Mouse (Mus musculus): ENCODE data around the gene Actn2. TPM values are rescaled to one million over a fixed set of nuclear protein-coding genes. Genes with fewer than 3 reads are reported as not detected.

Gene Actn2
- total RNA-seq, 2 experiments from 2014 or later = 1,826 to 1,902 TPM

DNA sequence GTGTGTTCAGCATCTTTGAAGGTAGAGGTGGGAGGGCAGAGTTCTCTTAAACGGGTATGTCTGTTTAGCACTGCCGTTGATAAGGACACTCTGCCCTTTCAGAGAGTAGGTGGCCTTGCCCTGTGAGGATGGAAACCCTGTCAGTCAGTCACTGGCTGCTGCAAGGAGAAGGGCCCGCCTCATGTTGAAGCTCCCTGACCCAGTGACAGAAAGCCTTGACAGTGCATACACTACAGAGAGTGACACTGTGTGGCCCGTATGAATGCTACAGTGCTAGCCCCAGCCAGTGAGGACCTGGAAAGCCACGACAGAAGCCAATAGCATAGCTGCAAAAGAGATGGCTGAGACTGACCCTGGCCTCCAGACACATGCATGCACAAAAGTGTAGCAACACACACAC, 22.5 kb downstream of the Actn2 start:
- intact Hi-C loops (cut with DNase I) = no loop called here
- DNase-seq (ENCODE audit: low spot score) = no peak

DNA sequence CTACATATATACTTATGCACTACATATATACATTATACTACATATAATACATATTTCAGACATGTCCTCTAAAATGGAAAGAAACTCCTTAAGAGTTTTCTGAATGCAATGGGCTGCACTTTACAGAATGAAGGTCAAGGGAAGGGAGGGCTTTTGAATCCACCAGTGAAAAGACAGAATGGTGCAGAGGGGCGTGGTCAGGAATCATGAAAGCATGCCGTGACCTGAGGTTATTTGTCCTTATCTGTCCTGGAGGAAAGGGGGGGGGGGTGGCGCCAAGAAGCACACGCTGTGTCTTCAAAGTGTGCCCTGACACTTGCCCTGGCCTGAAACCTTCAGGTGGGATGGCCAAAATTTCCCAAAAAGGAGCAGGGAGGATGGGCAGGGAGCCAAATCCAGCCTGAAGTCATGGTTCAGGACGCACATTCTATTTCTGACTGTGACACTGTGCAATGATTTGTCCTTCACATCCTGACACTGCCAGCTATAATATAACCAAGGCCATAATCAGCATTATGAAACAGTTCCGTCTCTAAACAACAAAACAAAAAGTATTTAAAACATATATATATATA, 23.3 kb downstream of the Actn2 start:
- no peak for DNase-seq (ENCODE audit: low spot score)
- intact Hi-C loops (cut with DNase I) = no loop called here

DNA sequence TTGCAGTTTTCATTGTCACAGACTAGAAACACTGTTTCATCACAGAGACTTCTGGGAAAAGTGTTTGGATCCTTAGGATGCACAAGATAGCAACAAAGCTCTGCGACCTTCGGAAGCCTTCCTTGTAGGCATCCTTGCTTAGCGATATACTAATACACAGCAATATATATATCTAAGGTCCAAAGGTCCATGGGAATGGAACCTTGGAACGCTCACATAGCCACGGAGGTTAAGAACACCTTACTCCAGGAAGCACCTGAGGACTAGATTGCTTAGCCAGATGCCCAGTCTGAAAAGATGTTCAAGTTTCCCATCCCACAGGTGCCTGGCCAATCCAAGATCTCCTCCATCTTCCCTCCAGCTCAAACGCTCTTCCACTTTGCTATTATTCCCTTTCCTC, 26.4 kb downstream of the Actn2 start:
- DNase-seq (ENCODE audit: low spot score) = no peak
- intact Hi-C loops (cut with DNase I) = no loop called here

DNA sequence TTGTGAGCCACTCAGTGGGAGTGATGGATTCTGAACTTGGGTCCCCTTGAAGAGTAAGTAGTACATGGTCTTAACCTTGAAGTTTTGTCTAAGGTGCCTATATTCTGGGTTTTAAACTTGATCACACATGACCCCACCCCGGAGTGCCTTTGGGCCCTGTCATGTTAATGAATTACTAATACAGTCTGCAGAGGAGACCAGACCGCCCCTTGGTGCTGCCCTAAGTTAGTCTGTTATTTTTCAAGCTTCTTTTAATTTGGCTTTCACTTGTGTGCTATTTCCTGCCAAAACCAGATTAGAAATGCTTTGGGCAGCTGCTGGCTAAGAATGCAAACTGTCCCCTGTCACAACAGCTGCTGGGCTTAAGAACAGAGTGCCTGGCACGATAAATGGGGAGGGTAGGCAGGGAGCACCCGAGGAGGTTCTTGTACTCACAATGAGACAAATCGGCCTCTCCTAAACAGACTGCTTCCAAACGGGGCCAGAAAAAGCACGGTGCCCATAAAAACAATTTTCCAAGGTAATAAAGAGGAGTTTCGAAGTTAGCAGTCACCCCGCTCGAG, 28.5 kb downstream of the Actn2 start:
- intact Hi-C loops (cut with DNase I) = no loop called here
- DNase-seq (ENCODE audit: low spot score) = no peak

DNA sequence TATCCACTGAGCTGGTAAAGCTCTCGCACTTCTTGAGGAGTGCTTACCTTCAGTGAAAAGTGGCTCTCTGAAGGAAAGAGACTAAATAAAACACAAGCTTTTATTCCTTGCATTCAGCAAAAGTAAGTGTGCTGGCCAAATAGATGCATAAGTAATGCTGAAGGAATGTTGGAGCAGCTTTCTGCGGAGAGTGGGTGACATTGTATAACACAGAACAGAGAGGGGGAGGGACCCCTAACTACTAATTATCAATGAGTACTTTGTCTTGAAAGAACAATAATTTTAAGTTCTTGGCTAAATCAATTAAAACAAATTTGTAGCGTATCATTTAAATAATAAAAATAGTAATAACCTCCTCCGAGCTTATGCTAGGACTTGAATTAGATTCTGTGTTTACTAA, 29.2 kb downstream of the Actn2 start:
- intact Hi-C loops (cut with DNase I) = no loop called here
- DNase-seq (ENCODE audit: low spot score) = no peak

DNA sequence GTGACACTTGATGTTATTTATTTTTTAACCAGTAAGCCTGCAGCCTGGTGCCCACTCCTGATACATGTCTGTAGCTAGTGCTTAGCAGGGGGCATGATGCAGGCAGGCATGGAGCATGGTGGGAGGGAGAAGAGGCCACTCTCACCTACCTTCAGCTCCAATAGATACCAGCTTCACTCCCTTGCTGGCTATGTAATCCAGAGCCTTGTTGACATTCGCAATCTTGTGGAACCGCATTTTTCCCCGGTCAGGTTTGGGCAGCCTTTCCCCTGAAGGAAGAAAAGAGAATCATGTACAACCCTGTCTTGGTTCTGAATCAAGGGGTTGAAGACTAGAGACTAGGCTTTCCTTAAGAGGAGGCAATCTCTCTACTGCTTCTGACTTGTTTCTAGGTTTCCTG, 31.1 kb downstream of the Actn2 start:
- DNase-seq (ENCODE audit: low spot score) = no peak
- intact Hi-C loops (cut with DNase I) = no loop called here

DNA sequence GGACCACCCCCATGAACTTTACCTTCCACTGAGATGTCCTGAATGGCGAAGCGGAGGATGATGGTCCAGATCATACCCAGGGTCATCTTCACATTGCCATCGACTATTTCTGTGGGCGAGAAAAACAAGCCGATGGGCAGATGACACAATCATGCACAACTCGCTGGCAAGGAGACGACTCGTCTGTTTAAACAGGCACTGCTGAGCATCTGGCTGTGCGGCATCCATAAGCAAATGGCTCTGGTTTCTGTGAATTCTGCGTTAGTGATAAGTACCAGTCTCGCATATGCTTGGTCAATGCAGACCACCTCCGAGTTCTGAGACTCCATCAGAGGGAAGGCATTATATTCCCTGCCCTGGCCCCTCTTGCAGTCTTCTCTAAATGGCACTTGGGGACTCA, 31.7 kb downstream of the Actn2 start:
- DNase-seq (ENCODE audit: low spot score) = no peak
- intact Hi-C loops (cut with DNase I) = no loop called here

DNA sequence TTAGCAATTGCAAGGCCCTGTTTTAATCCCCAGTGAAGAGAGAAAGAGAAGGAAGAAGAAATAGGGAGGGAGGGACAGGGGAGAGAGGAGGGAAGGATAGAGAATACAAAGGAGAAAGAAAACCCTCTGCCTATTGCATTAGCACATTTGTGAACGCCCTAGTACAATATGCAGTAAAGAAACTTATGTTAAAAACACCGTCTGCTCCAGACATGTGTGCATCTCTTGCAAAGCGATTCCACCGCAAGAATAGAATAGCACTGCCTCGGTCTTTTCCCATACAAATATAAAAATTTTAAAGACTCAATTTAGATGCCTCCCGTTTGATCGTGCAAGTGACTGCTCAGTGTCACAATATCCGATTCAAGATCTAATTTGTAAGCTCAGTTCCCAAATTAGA, 32.1 kb downstream of the Actn2 start:
- no peak for DNase-seq (ENCODE audit: low spot score)
- intact Hi-C loops (cut with DNase I) = no loop called here

DNA sequence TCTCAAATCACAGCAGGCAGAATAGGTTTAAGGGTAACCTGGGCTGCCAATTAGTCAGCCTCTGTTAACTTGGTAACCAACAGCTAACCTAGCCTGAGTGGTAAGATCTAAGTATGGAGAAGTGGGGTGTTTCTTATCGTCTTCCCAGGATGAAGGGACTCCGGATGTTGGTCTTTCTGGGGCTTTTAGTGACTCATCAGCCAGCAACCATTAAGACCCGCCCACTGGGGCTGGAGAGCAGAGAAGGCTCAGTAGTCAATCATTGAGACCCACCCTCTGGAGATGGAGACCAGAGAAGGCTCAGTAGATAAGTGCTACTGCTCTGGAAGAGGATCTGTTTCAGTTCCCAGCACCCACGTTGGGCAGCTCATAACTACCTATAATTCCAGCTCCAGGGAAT, 33.3 kb downstream of the Actn2 start:
- no peak for DNase-seq (ENCODE audit: low spot score)
- intact Hi-C loops (cut with DNase I) = no loop called here

DNA sequence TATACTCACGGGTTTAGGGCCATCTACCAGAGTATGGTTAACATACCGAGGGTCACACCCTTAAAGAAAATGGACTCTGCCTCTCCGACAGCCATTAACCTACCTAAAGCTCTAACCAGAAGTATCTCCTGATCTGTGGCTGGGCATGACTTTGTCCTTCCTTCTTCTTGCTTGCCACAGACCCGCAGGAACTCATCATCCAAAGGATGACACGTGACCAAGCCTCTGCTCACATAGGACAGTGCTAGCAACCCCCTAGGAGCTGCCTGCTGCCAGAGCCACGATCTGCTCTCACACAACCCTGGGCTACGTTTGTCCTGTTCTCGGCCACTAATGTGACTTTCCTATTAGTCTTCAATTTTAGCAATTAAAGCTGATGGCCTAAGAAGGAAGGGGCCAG, 35.0 kb downstream of the Actn2 start:
- DNase-seq (ENCODE audit: low spot score) = no peak
- intact Hi-C loops (cut with DNase I) = no loop called here

DNA sequence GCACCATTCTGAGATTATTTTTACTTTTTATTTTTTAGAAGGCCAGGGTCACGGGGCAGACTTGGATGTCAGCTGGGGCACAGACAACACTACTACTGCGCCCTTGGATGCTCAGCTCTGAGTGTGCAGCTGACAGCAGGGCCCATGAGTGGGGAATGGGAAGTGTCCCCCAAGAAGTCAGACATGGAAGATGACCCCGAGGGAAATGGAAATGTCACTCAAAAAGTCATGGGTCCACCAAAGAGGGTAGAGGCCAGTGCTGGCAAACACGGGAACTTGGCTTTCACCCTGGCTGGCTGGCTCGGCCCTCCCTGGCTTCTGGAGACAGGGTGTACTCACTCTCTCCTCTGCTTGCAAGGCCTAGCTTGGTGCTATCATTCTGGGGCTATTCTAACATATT, 35.6 kb downstream of the Actn2 start:
- no peak for DNase-seq (ENCODE audit: low spot score)
- intact Hi-C loops (cut with DNase I) = no loop called here

DNA sequence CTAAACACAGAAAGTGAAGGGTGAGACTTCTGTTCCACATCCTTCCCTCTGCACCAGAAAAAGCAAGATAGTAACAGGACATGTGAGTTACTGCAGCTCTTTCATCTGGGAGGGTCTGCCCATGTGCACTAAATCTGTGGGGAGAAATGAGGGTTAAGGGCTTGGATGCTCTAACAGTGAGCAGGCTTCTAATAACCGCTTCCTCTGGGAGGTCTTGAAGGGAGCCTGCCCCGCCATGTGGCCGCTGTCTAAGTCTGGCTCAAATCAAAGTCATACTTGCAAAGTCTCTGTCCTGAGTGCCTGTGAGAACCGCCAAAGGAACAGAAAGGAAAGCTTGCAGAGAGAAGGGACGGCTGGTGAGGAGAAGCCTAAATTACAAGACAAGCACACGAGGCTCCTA, 42.8 kb downstream of the Actn2 start:
- intact Hi-C loops (cut with DNase I) = no loop called here
- no peak for DNase-seq (ENCODE audit: low spot score)

DNA sequence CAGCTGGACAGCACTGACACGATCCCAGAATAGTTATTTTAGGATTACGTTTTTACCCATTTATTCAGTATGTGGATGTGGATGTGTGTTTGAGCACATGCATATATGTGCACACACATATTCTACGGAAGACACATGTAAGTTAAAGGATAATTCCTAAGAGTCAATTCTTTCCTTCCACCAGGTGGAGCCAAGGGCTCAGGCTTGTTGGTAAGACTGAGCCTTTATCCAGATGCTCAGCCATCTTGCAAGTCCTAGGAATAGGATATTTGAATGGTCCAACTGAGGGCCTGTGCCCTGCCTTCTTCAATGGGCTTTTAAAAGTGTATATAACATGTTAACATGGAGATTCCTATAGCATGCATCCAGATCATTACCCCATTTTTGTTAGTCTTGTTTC, 43.9 kb downstream of the Actn2 start:
- no peak for DNase-seq (ENCODE audit: low spot score)
- intact Hi-C loops (cut with DNase I) = loop anchor here (1.0 kb wide), 1 partner anchor 90 kb away; no protein-coding TSS in a partner anchor

DNA sequence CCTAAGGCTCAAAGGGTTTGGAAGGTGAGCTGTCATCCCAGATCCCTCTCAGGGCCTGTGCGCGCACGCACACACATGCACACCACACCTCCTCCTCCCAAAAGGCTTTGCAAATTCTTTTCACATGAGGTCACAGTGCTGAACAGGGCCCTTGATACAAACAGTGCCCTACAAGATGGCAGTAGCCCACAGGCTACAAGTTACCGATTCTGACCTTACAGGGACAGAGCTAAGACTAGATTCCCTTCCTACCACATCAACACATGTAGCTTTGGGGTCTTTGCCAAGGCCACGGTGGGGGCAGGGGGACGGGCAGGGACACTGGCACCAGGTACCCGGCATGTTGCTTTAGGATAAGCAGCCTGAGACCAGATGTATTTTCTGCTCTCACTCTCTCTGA, 46.8 kb downstream of the Actn2 start:
- DNase-seq (ENCODE audit: low spot score) = no peak
- intact Hi-C loops (cut with DNase I) = no loop called here

DNA sequence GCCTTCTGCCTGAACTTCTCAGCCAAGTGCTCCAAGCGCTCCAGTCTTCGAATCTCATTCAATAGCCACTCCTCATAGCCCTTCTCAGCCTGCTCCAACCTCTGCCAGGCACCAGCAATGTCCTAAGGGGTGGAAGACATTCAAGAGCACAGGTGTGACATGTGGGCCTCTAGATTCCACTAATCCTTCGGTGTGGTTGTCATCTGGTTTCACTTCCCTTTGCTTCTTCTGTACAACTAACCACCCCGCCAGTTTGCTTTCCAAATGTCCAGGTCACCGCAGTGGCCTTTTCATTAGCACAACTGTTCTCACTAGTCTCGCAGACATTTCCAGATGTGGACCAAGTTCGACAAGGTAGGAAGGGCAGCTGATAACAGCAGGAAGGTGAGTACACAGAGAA, 49.9 kb downstream of the Actn2 start:
- intact Hi-C loops (cut with DNase I) = no loop called here
- DNase-seq (ENCODE audit: low spot score) = no peak

DNA sequence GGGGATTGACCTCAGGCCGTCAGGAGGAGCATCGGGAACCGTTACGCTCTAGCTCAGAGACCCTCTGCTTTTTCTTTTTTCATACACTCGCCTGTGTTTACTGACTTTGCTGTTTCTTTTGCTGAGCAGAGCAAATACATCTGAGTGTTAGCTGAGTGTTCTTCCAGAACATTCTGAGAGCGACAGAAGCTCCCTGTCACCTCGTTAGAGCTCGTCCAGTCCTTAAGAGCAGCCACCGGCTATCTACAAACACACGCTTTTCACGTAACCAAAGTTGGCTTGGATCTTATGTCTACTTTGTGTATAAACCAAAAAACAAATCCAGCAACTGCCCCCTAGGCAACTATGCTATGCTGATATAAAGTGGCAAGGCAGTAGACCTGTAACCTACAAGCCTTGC, 56.0 kb downstream of the Actn2 start:
- DNase-seq (ENCODE audit: low spot score) = no peak
- intact Hi-C loops (cut with DNase I) = no loop called here

DNA sequence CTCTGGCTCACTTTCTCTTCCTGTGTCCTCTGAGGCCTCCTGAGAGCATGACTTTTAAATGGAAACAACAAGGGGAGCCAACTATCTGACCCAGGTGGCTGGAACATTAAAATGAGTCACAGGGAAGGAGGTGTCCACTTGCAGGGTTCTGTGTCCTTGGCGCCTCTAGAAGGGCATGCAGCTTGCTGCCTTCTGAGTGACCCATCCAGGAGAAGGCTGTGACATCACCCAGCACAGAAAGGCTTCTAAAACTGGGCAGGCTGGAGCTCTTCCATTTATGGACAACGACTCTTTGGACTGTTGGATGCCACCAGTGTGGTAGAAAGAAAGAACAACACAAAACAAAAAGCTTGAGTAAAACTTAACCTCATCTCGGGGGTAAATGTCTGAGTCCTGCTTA, 56.7 kb downstream of the Actn2 start:
- DNase-seq (ENCODE audit: low spot score) = peak; percentile 34

DNA sequence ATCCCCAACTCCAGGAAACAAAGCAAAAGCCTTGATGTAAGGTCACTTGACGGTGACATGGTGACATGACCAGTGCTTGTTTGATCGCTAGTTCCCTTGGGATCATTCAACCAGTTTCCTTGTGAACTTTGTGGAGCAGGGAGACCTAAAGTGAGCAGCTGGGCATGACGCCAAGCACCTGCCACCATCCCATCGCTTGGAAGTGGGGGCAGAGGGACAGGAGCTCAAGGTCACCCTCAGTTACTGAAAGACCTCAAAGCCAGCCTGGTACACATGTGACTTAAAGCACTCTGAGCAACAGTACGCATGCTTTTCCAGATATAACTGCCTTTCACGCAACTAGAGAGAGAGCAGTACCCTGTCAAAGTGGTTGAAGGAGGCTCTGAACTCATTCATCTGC, 65.8 kb downstream of the Actn2 start:
- DNase-seq (ENCODE audit: low spot score) = no peak
- intact Hi-C loops (cut with DNase I) = no loop called here

More for the DNA sequence above, 56.7 kb downstream of the Actn2 start:
- intact Hi-C loops (cut with DNase I) = no loop called here

DNA sequence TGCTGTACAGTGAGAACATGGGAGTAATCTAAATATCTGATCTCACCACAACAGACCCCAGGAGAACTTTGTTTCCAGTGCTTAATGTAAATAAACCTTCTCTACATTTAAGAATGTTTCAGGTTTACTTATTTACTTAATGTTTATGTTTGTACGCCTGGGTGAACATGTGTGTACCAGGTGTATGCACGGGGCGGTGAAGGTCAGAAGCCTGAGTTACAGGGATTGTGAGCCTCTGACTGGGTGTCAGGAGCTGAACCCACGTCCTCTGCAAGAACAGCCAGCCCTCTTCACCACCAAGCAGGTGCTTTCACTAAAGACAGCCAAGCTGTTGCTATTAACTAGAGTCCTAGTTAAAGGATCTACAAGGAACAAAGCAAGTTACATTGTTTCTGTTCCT, 66.3 kb downstream of the Actn2 start:
- intact Hi-C loops (cut with DNase I) = no loop called here
- DNase-seq (ENCODE audit: low spot score) = no peak

DNA sequence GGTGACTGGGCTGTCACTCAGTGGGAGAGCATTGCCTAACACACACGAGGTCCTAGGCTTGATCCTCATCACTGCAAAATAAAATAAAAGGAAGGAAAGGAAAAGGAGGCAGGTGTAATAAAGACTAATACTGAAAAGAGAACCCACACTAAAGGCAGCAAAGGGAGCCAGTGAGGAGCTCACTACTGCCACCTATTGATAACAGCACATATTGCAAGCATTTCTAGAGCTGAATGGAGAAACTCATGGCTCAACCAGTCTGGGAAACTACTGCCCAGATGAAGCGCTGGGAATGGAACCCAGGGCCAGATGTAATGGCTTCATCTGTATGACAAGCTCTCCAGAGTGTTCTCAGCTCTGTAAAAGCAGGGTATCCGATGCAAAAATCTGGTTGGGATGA, 67.6 kb downstream of the Actn2 start:
- no peak for DNase-seq (ENCODE audit: low spot score)
- intact Hi-C loops (cut with DNase I) = loop anchor here (2.0 kb wide), 1 partner anchor 62 kb away; no protein-coding TSS in a partner anchor

DNA sequence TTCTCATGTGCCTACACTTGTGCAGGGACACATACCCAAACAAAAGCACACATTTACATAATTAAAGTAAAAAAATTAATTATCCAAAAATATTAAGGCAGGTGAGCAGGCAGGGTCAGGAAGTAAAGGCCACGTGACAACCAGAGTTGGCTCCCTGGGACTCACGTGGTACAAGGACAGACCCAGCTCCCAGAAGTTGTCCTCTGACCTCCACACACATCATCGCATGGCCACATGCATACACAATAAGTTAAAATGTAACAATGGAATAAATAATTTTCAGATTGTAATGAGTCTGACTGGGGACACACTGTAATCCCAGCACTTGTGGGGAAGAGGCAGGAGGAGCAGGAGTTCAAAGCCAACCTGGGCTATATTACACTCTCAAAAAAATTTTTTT, 72.6 kb downstream of the Actn2 start:
- DNase-seq (ENCODE audit: low spot score) = no peak
- intact Hi-C loops (cut with DNase I) = no loop called here

DNA sequence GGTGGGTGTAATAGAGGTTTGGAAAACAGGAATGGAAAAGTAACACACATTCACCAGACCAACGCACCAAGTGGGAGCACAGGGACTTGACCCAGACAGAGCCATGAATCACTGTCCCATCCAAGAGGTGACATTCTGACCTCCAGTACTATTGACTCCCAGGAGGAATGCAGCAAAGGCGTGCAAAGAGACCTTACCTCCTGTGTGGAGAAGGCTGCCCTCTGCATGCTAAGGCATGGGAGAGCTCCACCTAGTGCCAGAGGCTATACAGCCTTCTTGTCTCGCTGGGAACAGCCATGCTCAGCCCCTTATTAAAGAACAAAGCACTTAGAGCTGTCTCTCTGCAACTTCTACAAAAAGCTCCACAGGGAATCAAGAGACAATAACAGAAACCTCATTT, 73.5 kb downstream of the Actn2 start:
- intact Hi-C loops (cut with DNase I) = no loop called here
- no peak for DNase-seq (ENCODE audit: low spot score)
